Mouse (Mus musculus) lung, embryonic 14.5 days (tissue): ENCODE data around the gene Snrk. TPM values are rescaled to one million over a fixed set of nuclear protein-coding genes. Genes with fewer than 3 reads are reported as not detected.

Experiments
- ATAC-seq: fragments of 200-750 bp; cut with Nextera tagmentation; 2 replicates; pipeline ENCODE4 v1.8.0; 2017; ENCODE audit warnings: mild to moderate bottlenecking, moderate TSS enrichment, moderate library complexity; ENCODE audit not compliant: insufficient read depth
- DNase-seq: peaks from one replicate; pipeline ENCODE4 v3.0.0-alpha.2; 2015
- H3K27ac ChIP-seq: fragments of 300-500 bp; sonication (generic); 2 replicates; pipeline ENCODE4 v1.5.1; 2014; ENCODE audit warnings: low read depth, mild to moderate bottlenecking, moderate library complexity
- H3K27me3 ChIP-seq: fragments of 300-500 bp; sonication (generic); 2 replicates; pipeline ENCODE4 v1.6.1; 2014; ENCODE audit warnings: low read length, control low read depth; ENCODE audit not compliant: insufficient read depth
- H3K36me3 ChIP-seq: fragments of 300-500 bp; sonication (generic); 2 replicates; pipeline ENCODE4 v1.6.1; 2014; ENCODE audit warnings: control low read depth; ENCODE audit not compliant: insufficient read depth
- H3K4me1 ChIP-seq: fragments of 300-500 bp; sonication (generic); 2 replicates; pipeline ENCODE4 v1.6.1; 2014; ENCODE audit warnings: antibody characterized with exemption, control low read depth; ENCODE audit not compliant: insufficient read depth
- H3K4me2 ChIP-seq: fragments of 300-500 bp; sonication (generic); 2 replicates; pipeline ENCODE4 v1.6.1; 2014; ENCODE audit warnings: mild to moderate bottlenecking
- H3K4me3 ChIP-seq: fragments of 300-500 bp; sonication (generic); 2 replicates; pipeline ENCODE4 v1.5.1; 2014; ENCODE audit warnings: low read depth, low read length
- H3K9ac ChIP-seq: fragments of 300-500 bp; sonication (generic); 2 replicates; pipeline ENCODE4 v1.6.1; 2014
- H3K9me3 ChIP-seq: fragments of 300-500 bp; sonication (generic); 2 replicates; pipeline ENCODE4 v1.6.1; 2016; ENCODE audit warnings: low read depth, low read length, control low read depth
- CTCF ChIP-seq: IDR thresholded peaks from 2 replicates; pipeline ENCODE4 v1.5.1; 2016; ENCODE audit warnings: antibody characterized with exemption, low read depth
- WGBS: fragments of 180-500 bp; shearing (Covaris S2); extraction: QIAGEN DNeasy Blood & Tissue Kit; methylation state at CpG from one replicate; pipeline ENCODE4 v1.1.7; 2014; 5-methylcytosine and 5-hydroxymethylcytosine counted together
- polyA plus RNA-seq: library from polyadenylated mRNA; unstranded; fragments of >200 nt; fragmentation: Nextera tagmentation; extraction: Ambion mirVana; gene quantifications from 2 replicates; pipeline ENCODE4 v1.2.1, GENCODE M21; 2014

Gene Snrk
- polyA plus RNA-seq, 1 experiment from 2014 or later = 58.4 TPM

DNA sequence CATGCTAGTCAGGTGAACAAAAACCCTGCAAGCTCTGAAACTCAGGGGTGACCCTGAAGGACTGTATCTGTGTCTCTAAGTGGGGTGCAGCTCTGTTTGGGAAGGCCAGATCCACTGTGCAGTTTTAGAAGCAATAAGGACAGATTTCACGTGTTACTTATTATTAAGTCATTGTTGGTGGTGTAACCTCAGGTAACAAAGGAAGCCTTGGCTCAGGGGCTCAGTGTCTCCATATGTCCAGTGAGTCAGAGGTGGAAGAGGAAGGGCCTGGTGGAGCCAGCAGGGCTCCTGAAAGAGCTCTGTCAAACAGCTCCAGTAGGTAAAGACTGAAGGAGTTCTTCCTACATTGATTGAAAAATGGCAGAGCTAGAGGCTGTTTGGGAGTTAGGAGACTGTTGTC is 22.9 kb upstream of the Snrk start:
- 82% methylated on average over 1 of the region's 1 CpGs for WGBS
- Histone ChIP-seq H3K9ac (no peak overlapping the region), H3K4me3 (no peak overlapping the region), H3K4me2 (no peak overlapping the region), H3K27ac (no peak overlapping the region), H3K4me1 (peaks cover 10% of the 10 kb centered on the region; the same call in 1 of the 2 replicates), H3K9me3 (no peaks in the 10 kb centered on the region), H3K36me3 (no peaks in the 10 kb centered on the region), H3K27me3 (no peaks in the 10 kb centered on the region)
- DNase-seq (no peak), ATAC-seq (no peak)
- no peak for TF ChIP-seq CTCF

DNA sequence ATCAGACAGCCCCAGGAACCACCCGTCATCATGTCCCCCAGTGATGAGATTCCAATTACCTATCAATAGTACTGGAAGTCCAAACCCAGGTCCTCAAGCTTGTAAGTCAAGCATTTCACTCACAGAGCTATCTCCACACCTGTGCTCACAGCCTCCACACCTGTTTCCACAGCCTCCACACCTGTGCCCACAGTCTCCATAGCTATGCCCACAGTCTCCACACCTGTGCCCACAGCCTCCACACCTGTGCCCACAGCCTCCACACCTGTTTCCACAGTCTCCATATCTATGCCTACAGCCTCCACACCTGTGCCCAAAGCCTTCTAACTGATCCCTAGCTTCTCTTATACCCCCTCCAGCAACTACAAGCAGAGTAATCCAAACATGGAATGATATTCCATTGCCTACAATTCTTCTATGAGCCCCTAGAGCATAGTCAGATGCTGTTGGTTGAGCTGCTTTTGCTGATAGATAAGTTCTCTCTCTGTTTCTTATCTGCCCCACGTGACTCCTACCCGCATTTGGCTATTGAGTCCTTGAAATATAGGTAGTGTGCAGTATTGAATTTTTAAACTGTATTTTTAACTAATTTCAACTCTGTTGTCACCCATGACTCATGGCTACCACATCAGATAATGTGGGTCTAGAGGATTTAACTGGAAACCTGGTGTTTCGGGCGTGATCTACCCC is 20.1 kb upstream of the Snrk start:
- Histone ChIP-seq H3K9ac (no peak overlapping the region), H3K27me3 (no peaks in the 10 kb centered on the region), H3K27ac (no peak overlapping the region), H3K4me1 (0 out of 2 replicates have a peak, but pooled peaks cover 3% of the 10 kb centered on the region), H3K36me3 (no peaks in the 10 kb centered on the region), H3K4me2 (no peak overlapping the region), H3K4me3 (no peak overlapping the region), H3K9me3 (no peaks in the 10 kb centered on the region)
- 87% methylated on average over 5 of the region's 5 CpGs for WGBS
- ATAC-seq (no peak), DNase-seq (no peak)
- no peak for TF ChIP-seq CTCF

DNA sequence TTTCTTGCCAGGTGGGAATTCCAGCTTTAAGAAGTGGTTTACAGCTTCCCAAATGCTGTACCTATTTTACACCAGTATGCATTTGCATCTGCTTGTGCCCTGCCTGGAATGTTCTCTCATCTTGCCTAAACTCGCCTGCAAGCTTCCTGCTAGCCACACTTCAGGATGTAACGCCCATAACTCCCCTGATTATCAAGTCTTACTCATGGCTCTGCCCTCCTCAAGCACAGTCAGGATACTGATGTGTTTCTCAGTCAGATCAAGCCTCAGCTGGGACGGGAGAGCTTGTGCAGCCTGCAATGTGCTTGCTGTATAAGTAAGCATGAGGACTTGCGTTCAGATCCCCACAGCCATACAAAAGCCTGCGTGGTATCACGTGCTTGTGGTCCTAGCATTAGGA is 19.5 kb upstream of the Snrk start:
- DNase-seq (no peak), ATAC-seq (no peak)
- H3K9me3 ChIP-seq = no peaks in the 10 kb centered on the region
- H3K4me3 ChIP-seq = no peak overlapping the region
- 60% methylated on average over 6 of the region's 6 CpGs for WGBS
- no peaks in the 10 kb centered on the region for H3K27me3 ChIP-seq
- H3K9ac ChIP-seq = no peak overlapping the region
- TF ChIP-seq CTCF = no peak
- H3K27ac ChIP-seq = no peak overlapping the region
- no peak overlapping the region for H3K4me2 ChIP-seq
- no peaks in the 10 kb centered on the region for H3K4me1 ChIP-seq
- no peaks in the 10 kb centered on the region for H3K36me3 ChIP-seq

DNA sequence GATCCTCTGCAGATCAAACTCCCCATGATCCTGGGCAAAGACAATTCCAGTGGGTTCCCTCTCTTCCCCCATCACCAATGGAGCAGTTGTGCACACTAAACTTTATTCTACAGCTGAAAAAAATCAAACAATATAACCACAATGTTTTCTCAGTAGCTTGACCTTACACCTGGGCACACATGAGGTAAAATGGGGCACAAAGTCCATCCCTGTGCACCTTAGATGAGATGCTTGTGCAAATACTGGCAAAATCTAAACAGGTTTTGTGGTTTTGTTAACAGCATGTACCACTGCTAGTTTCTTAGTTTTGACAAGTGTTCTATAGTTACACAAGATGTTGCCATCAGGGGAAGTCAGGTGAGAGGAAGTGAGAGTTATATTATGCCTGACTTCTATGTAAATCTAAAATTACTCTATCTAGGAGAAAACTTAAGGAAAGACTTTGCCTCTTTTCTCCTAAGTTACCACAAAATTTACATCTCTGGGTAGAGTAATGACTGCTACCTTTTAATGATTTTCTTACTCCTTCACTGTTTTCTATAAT is 16.4 kb upstream of the Snrk start:
- Histone ChIP-seq H3K36me3 (no peaks in the 10 kb centered on the region), H3K4me1 (no peaks in the 10 kb centered on the region), H3K9ac (no peak overlapping the region), H3K9me3 (no peaks in the 10 kb centered on the region), H3K4me2 (no peak overlapping the region), H3K4me3 (no peak overlapping the region), H3K27me3 (no peaks in the 10 kb centered on the region), H3K27ac (no peak overlapping the region)
- DNase-seq = no peak
- TF ChIP-seq CTCF = no peak
- ATAC-seq = no peak

DNA sequence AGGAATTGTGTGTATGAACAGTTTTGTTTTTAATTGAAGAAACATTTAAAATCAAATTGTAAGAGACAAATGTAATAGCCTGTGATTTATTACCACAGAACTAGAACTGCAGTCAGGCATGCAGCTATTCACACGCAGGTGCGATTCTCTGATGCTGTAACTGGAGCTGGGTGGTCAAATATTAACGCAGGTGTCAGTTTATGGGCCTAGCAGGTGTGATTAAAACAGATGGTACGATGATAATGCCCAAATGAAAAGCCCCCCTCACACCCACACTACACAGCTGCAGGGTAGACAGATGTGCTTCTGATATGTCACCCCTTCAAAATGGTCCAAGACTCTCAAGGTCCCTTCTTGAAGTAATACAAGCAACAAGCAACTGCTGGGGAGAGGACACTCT is 15.9 kb upstream of the Snrk start:
- 54% methylated on average over 4 of the region's 4 CpGs for WGBS
- ATAC-seq (no peak), DNase-seq (no peak)
- Histone ChIP-seq H3K4me3 (no peak overlapping the region), H3K36me3 (no peaks in the 10 kb centered on the region), H3K27me3 (no peaks in the 10 kb centered on the region), H3K4me1 (no peaks in the 10 kb centered on the region), H3K9ac (no peak overlapping the region), H3K4me2 (no peak overlapping the region), H3K9me3 (no peaks in the 10 kb centered on the region), H3K27ac (no peak overlapping the region)
- TF ChIP-seq CTCF = no peak

DNA sequence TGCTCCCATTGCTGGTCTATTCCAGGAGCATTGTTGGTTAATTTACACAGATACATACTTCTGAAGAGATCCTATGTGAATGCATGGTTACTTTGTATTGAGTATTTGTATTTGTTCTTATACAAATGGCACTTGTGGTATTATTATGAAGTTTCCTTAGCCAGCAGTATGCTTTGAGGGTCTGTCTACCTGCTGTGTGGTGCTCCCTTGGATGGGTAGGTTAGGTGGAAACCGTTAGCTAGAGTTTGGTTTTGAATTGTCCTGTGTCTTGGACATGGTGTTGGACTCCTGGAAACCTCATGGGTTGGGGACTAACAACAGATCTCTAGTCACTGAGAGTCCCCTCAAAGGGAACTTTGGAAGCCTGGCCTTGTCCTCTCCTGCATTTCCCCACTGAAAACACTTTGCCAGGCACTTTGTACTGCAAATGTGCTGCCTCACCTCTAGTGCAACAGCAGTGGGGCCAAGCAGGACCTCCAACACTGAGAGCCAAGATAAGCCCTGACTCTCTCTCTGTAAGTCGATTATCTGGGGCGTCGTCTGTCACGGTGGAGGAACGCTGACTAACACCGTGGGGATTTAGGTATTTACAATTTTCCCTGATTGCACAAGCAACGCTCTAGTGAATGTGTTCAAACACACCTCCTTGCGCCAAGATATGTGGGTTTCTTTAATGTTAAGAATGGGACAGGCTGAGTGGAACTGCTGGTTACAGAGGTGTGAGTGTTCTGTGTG is 13.3 kb upstream of the Snrk start:
- TF ChIP-seq CTCF = no peak
- H3K9me3 ChIP-seq = no peaks in the 10 kb centered on the region
- H3K4me1 ChIP-seq = peaks cover 6% of the 10 kb centered on the region
- H3K27ac ChIP-seq = no peak overlapping the region; the same call in 1 of the 2 replicates
- DNase-seq (no peak), ATAC-seq (no peak)
- H3K9ac ChIP-seq = no peak overlapping the region
- no peak overlapping the region for H3K4me2 ChIP-seq
- H3K27me3 ChIP-seq = no peaks in the 10 kb centered on the region
- H3K36me3 ChIP-seq = no peaks in the 10 kb centered on the region
- no peak overlapping the region for H3K4me3 ChIP-seq
- 41% methylated on average over 9 of the region's 9 CpGs for WGBS

DNA sequence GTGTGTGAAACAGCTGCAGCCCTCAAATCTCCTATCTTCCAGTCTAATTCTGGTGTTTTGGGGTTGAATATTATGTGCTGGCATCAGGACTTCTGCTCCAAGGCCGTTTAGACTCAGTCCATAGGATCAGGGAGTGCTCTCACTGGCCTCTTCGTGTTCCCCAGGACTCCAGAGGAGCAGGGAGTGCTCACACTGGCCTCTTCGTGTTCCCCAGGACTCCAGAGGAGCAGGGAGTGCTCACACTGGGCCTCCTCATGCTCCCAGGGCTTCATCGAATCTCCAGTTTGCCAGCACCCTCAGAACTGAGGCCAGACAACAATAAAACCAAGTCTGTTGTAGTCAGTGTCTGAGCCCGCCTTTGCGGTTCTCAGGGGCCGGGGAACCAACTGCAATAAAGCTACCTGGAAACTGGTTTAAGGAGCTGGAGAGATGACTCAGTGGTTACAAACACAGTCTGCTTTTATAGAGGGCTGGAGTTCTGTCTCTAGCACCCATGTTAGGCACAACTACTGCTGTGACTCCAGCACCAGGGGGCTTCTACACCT is 12.7 kb upstream of the Snrk start:
- 52% methylated on average over 7 of the region's 7 CpGs for WGBS
- Histone ChIP-seq H3K27ac (no peak overlapping the region), H3K9ac (no peak overlapping the region), H3K4me1 (peaks cover 6% of the 10 kb centered on the region), H3K9me3 (no peaks in the 10 kb centered on the region), H3K4me2 (no peak overlapping the region), H3K27me3 (no peaks in the 10 kb centered on the region), H3K36me3 (no peaks in the 10 kb centered on the region), H3K4me3 (no peak overlapping the region)
- no peak for DNase-seq
- no peak for TF ChIP-seq CTCF
- ATAC-seq = no peak
